Mouse (Mus musculus) small intestine, adult 2 months (tissue): ENCODE results near the gene Eno1.

ENCODE experiments used
- CTCF ChIP-seq: fragments of 200-500 bp; IDR thresholded peaks from 2 replicates; pipeline ENCODE4 v1.5.1; 2012; ENCODE audit warnings: low read depth, mild to moderate bottlenecking, control low read depth, inconsistent platforms, low read length, moderate library complexity, mixed read lengths; ENCODE audit not compliant: insufficient replicate concordance, insufficient read length; ENCODE audit errors: extremely low read depth
- POLR2A ChIP-seq: fragments of 200-500 bp; IDR thresholded peaks from 2 replicates; pipeline ENCODE4 v1.6.1; 2012; ENCODE audit warnings: low read depth, mild to moderate bottlenecking, control low read depth, inconsistent platforms, low read length, moderate library complexity

DNA sequence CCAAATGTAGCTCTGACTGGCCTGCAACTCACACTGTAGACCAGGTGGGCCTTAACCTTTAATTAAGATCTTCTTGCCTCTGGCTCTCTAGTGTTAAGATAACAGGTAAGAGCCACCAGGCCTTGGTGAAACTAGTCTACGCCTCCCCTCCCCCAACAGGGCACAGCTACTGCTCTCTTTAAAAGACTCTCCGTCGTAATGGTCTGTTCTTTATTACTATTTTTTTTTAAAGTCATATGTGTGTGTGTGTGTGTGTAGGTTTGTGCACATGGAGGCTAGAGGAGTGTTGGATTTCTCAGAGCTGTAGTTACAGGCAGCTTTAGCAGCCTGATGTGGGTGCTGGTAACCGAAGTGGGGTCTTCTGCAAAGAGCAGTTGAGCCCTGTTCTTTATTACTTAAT lies 43.9 kb downstream of the Eno1 start:
- TF ChIP-seq POLR2A (no peak), CTCF (no peak)
